Mouse (Mus musculus) intestine, postnatal 0 days (tissue): ENCODE measurements around the gene Eif2ak4. TPM values are rescaled to one million over a fixed set of nuclear protein-coding genes. Genes with fewer than 3 reads are reported as not detected.

ENCODE experiments used
- ATAC-seq: fragments of 200-750 bp; cut with Nextera tagmentation; 2 replicates; pipeline ENCODE4 v1.8.0; 2017; ENCODE audit warnings: mild to moderate bottlenecking, moderate TSS enrichment, moderate library complexity
- H3K27ac ChIP-seq: fragments of 300-500 bp; sonication (generic); 2 replicates; pipeline ENCODE4 v1.5.1; 2014; ENCODE audit warnings: mild to moderate bottlenecking, low read depth, low read length, moderate library complexity
- H3K27me3 ChIP-seq: fragments of 300-500 bp; sonication (generic); replicated peaks from 2 replicates; pipeline ENCODE4 v1.6.1; 2014; ENCODE audit warnings: low read length, mixed read lengths; ENCODE audit not compliant: control insufficient read depth, insufficient read depth
- H3K36me3 ChIP-seq: fragments of 300-500 bp; sonication (generic); 2 replicates; pipeline ENCODE4 v1.6.1; 2014; ENCODE audit warnings: mild to moderate bottlenecking, moderate library complexity; ENCODE audit not compliant: control insufficient read depth, insufficient read depth
- H3K4me1 ChIP-seq: fragments of 300-500 bp; sonication (generic); replicated peaks from 2 replicates; pipeline ENCODE4 v1.6.1; 2014; ENCODE audit warnings: antibody characterized with exemption, low read length, mixed read lengths; ENCODE audit not compliant: control insufficient read depth, insufficient read depth
- H3K4me2 ChIP-seq: fragments of 300-500 bp; sonication (generic); replicated peaks from 2 replicates; pipeline ENCODE4 v1.6.1; 2014; ENCODE audit warnings: low read depth, mild to moderate bottlenecking, moderate library complexity
- H3K4me3 ChIP-seq: fragments of 300-500 bp; sonication (generic); 2 replicates; pipeline ENCODE4 v1.5.1; 2014; ENCODE audit warnings: low read depth, low read length
- H3K9ac ChIP-seq: fragments of 300-500 bp; sonication (generic); 2 replicates; pipeline ENCODE4 v1.6.1; 2014; ENCODE audit warnings: mild to moderate bottlenecking, low read depth, low read length
- H3K9me3 ChIP-seq: fragments of 300-500 bp; sonication (generic); 2 replicates; pipeline ENCODE4 v1.6.1; 2016; ENCODE audit warnings: mixed run types; ENCODE audit not compliant: control insufficient read depth
- CTCF ChIP-seq: sonication (generic); IDR thresholded peaks from 2 replicates; pipeline ENCODE4 v1.5.1; 2016; ENCODE audit warnings: low read depth, mild to moderate bottlenecking, control low read depth, antibody characterized with exemption, moderate library complexity
- WGBS: fragments of 180-500 bp; shearing (Covaris S2); extraction: QIAGEN DNeasy Blood & Tissue Kit; methylation state at CpG from one replicate; pipeline ENCODE4 v1.1.7; 2014; 5-methylcytosine and 5-hydroxymethylcytosine counted together
- polyA plus RNA-seq: library from polyadenylated mRNA; unstranded; fragments of >200 nt; fragmentation: Nextera tagmentation; extraction: Ambion mirVana; gene quantifications from 2 replicates; pipeline ENCODE4 v1.2.1, GENCODE M21; 2015

Eif2ak4 gene
- polyA plus RNA-seq, 1 experiment from 2014 or later = 3.7 TPM

DNA sequence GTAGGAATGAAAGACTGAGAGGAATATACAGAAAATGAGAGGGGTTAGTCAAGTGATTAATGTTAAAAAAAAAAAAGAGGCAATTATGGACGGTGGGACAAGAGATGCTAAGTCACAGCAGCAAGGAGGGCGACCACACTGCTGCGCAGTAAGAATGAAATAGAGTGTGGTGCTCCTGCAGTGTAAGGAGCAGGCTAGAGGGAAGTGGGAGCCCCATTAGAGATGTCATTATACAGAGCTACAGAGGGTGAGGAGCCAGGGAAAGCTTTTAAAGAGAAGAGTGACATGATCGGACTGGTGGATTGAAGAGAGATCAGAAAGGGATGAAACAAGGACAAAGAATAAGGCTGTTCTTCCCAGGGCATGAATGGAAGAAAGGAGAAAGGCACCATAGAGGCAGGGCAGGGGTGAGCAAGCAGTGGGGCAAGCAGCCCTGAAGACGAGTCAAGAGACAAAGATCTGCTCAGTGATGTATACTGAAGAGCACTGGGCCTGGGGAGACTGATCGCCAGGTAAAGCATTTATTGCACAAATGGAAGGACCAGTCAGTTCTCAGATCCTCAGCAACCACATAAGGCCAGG, 33.2 kb upstream of the Eif2ak4 start:
- no peak overlapping the region for H3K27ac ChIP-seq
- WGBS = 85% methylated on average over 6 of the region's 6 CpGs
- no peak for ATAC-seq
- no peak overlapping the region for H3K4me3 ChIP-seq
- no peak overlapping the region for H3K9ac ChIP-seq
- H3K4me1 ChIP-seq = no peaks in the 10 kb centered on the region
- H3K36me3 ChIP-seq = no peaks in the 10 kb centered on the region
- no peak overlapping the region for H3K4me2 ChIP-seq
- TF ChIP-seq CTCF = no peak
- no peaks in the 10 kb centered on the region for H3K27me3 ChIP-seq
- no peaks in the 10 kb centered on the region for H3K9me3 ChIP-seq

DNA sequence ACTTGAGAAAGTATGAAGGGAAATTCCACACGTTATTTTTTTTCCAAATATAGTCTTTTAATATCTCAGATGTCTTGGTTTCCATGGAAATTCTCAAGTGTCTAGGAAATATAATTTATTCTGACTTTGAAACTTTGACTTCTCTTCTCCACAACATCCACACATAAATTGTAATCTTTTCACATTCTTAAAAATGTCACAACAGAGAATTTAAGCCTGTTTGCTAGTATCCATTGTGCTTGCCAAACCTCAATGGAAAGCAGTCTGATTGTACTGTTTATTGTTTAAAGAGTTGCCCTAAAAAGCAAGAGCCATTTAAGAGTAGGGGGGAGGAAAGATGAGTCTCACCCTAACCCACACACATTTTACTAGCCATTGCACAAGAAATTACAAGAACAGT, 16.6 kb upstream of the Eif2ak4 start:
- WGBS = 38% methylated on average over 1 of the region's 1 CpGs
- peaks cover 8% of the 10 kb centered on the region; the same call in 1 of the 2 replicates for H3K4me1 ChIP-seq
- no peak overlapping the region for H3K9ac ChIP-seq
- H3K4me3 ChIP-seq = no peak overlapping the region
- no peak overlapping the region for H3K4me2 ChIP-seq
- no peak for ATAC-seq
- no peaks in the 10 kb centered on the region for H3K9me3 ChIP-seq
- H3K36me3 ChIP-seq = no peaks in the 10 kb centered on the region; the same call in 1 of the 2 replicates
- H3K27ac ChIP-seq = no peak overlapping the region
- no peak for TF ChIP-seq CTCF
- peaks cover 26% of the 10 kb centered on the region for H3K27me3 ChIP-seq

DNA sequence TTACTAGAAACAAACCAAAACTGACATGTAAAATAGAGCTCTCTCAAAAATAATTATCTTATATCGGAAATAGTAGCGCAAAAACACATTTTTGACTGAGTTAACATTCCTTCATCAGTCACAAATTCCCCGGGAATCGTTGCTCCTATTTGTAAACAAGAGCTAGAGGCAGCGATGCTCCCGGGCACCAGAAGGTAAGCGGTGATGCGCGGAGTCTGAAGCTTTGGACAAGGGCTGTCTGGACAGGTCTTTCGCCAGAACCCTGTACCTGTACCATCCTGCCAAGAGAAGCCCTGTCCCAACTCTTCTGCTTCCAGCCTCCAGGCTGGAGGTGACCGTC, 15.9 kb upstream of the Eif2ak4 start:
- no peak overlapping the region for H3K27ac ChIP-seq
- no peaks in the 10 kb centered on the region for H3K9me3 ChIP-seq
- peaks cover 26% of the 10 kb centered on the region for H3K27me3 ChIP-seq
- no peak overlapping the region for H3K9ac ChIP-seq
- peaks cover 8% of the 10 kb centered on the region; the same call in 1 of the 2 replicates for H3K4me1 ChIP-seq
- H3K4me3 ChIP-seq = peak overlapping the region; percentile 49
- H3K4me2 ChIP-seq = peak overlapping the region; percentile 97
- H3K36me3 ChIP-seq = no peaks in the 10 kb centered on the region; the same call in 1 of the 2 replicates
- WGBS = 9% methylated on average over 11 of the region's 11 CpGs
- ATAC-seq = no peak
- no peak for TF ChIP-seq CTCF

DNA sequence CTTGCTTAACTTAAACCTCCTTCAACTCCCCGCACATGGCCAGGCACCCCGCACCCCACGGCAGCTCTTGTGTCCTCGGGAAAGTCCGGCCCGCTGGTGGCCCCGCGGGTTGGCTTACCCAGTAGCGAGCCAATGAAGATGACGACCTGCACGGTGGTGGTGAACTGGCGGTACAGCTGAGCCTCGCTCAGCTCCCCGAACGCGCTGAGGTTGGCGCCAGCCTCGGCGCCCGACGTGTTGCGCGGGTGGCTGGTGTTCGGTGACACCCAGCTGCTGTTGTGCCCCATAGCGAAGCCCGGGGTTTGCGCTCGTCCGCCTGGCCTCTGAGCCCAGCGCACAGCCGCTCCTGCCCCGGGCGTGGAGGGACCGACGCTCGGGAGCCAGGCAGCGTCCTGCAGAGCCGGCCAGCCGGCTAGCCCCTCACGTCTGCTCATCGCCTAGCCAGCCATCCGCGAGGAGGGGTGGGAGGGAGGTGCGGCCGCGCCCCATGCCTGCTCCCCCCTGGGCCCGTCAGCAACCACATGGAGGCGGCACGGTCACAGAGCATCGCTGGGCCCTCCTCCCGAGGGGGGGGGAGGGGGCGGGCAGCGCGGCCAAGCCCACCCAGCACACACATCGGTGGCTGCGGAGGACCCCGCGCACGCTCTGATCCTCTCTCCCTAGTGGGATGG, 15.4 kb upstream of the Eif2ak4 start, which contains the start of gene Gpr176:
Gene Gpr176 (minus strand): TSS at position 519 of the 671 bp plus-strand sequence.
- WGBS = under 1% methylated on average over 58 of the region's 59 CpGs
- H3K4me3 ChIP-seq = peak within 1 kb of the TSS; percentile 49
- H3K27me3 ChIP-seq = peaks cover 26% of the 10 kb centered on the region
- H3K9ac ChIP-seq = peak within 1 kb of the TSS; percentile 40
- H3K9me3 ChIP-seq = no peaks in the 10 kb centered on the region
- H3K4me1 ChIP-seq = peaks cover 8% of the 10 kb centered on the region; the same call in 1 of the 2 replicates
- H3K27ac ChIP-seq = no peak within 1 kb of the TSS
- H3K4me2 ChIP-seq = peak within 1 kb of the TSS; percentile 97
- no peak; the same call in 1 of the 2 replicates for TF ChIP-seq CTCF
- H3K36me3 ChIP-seq = no peaks in the 10 kb centered on the region; the same call in 1 of the 2 replicates
- ATAC-seq = peak; percentile 37; the same call in 1 of the 2 replicates

DNA sequence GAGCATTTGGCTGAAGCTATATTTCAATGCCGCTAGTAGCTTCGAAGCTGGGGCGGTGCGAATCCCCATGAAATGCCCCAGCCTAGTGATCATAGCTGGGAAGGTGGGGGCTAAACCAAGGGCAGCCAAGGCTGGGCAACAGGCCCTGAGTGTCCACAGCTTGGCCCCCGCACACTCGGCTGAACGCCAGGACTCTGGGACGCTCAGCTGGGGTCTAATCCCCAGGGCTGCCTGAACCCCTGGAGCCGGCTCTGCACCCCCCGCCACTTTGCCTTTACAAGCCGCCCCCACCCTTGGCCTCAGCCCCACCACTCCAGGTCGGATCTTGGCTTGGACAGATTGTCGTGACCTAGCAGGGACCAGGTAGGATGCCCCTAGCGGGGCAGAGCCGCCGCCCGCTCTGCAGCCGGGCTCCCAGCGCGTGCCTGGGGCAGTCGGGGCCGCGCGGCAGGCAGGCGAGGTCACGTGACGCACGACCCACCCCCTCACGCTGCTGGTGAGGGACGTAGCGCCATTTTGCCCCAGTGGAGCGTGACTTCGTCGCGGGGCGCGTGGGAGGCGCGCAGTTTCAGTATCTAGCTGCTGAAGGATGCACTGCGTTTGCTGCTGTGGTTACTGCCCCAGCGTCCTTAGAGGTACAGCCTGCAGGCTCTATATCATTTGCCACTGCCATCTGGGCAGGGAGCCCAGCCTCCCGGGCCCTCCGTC, 14.7 kb upstream of the Eif2ak4 start:
- peak; percentile 83 for ATAC-seq

DNA sequence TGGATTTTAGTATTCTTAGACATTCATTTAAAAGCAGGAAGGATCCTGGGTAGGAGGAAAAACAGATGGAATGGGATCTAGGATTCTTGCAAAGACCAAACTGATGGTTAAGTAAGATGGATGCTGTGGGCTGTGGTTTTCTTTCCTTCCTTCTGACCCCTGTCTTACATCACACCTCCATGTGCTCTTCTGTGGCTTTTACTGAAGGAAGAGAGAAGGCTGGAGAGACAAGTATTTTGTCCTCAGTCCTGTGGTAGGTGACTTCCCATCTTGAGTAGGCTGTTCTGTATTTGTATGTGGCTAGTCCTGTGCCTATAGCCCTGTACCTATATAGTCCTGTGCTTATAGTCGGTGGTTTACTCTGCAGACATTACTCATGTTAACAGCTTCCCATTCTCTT, 12.9 kb upstream of the Eif2ak4 start:
- no peak for ATAC-seq
- WGBS = 63% methylated on average over 1 of the region's 1 CpGs
- Histone ChIP-seq H3K9ac (no peak overlapping the region), H3K27ac (no peak overlapping the region), H3K4me2 (no peak overlapping the region), H3K27me3 (peaks cover 20% of the 10 kb centered on the region), H3K4me1 (peaks cover 8% of the 10 kb centered on the region; the same call in 1 of the 2 replicates), H3K4me3 (no peak overlapping the region), H3K36me3 (no peaks in the 10 kb centered on the region; the same call in 1 of the 2 replicates), H3K9me3 (no peaks in the 10 kb centered on the region)
- TF ChIP-seq CTCF = no peak

More for the DNA sequence above, 14.7 kb upstream of the Eif2ak4 start:
- peaks cover 8% of the 10 kb centered on the region; the same call in 1 of the 2 replicates for H3K4me1 ChIP-seq
- 2% methylated on average over 43 of the region's 43 CpGs for WGBS
- peak overlapping the region; percentile 97 for H3K4me2 ChIP-seq
- H3K27me3 ChIP-seq = peaks cover 26% of the 10 kb centered on the region
- H3K36me3 ChIP-seq = no peaks in the 10 kb centered on the region; the same call in 1 of the 2 replicates
- peak overlapping the region; percentile 40 for H3K9ac ChIP-seq
- peak; percentile 53 for TF ChIP-seq CTCF
- no peaks in the 10 kb centered on the region for H3K9me3 ChIP-seq
- peak overlapping the region; percentile 49 for H3K4me3 ChIP-seq
- no peak overlapping the region for H3K27ac ChIP-seq
